Mouse (Mus musculus) erythroblast, embryonic 14.5 days (primary cell): ENCODE results near the gene Hexim1. TPM values are rescaled to one million over a fixed set of nuclear protein-coding genes. Genes with fewer than 3 reads are reported as not detected.
A peak's percentile ranks its signal among the peaks of the same experiment; 100 is the strongest.

Experiments
- H3K27me3 ChIP-seq: 2 replicates; pipeline ENCODE4 v1.6.1; 2012; ENCODE audit warnings: inconsistent platforms; ENCODE audit not compliant: control insufficient read depth
- H3K36me3 ChIP-seq: 2 replicates; pipeline ENCODE4 v1.6.1; 2012; ENCODE audit warnings: mild to moderate bottlenecking, inconsistent platforms; ENCODE audit not compliant: control insufficient read depth
- H3K4me1 ChIP-seq: 2 replicates; pipeline ENCODE4 v1.6.1; 2012; ENCODE audit warnings: inconsistent platforms; ENCODE audit not compliant: control insufficient read depth
- H3K4me3 ChIP-seq: replicated peaks from 2 replicates; pipeline ENCODE3; 2012; ENCODE audit warnings: moderate library complexity, mild to moderate bottlenecking, inconsistent platforms
- H3K9me3 ChIP-seq: 2 replicates; pipeline ENCODE4 v1.6.1; 2012; ENCODE audit warnings: low read length, inconsistent platforms, mixed read lengths; ENCODE audit not compliant: control insufficient read depth
- GATA1 ChIP-seq: IDR thresholded peaks from 2 replicates; pipeline ENCODE4 v1.6.1; 2012; ENCODE audit warnings: low read length, inconsistent platforms, mixed read lengths
- TAL1 ChIP-seq: IDR thresholded peaks from 3 replicates; pipeline ENCODE4 v1.6.1; 2012; ENCODE audit warnings: low read length, inconsistent platforms, mixed read lengths
- polyA plus RNA-seq: library from polyadenylated mRNA; stranded (reverse); fragments of >175 nt; gene quantifications from 2 replicates; pipeline ENCODE4 v1.2.3, GENCODE M21; 2012

Gene Hexim1
- polyA plus RNA-seq, 1 experiment: 7.6 TPM

- peaks cover 30% of the 10 kb centered on the region for H3K27me3 ChIP-seq
- peaks cover 63% of the 10 kb centered on the region for H3K4me1 ChIP-seq
- no peaks in the 10 kb centered on the region for H3K9me3 ChIP-seq
- TF ChIP-seq TAL1 (no peak), GATA1 (no peak)
- H3K4me3 ChIP-seq: no peak overlapping the region
- peaks cover 56% of the 10 kb centered on the region for H3K36me3 ChIP-seq
Observed at GRCm38 (mm10) chr11:103113005-103113404, 3.0 kb upstream of the Hexim1 start.

GRCm38 (mm10) chr11:103113771-103114170, 2.3 kb upstream of the Hexim1 start:
- H3K4me3 ChIP-seq: no peak overlapping the region
- no peak for TF ChIP-seq TAL1
- no peak for TF ChIP-seq GATA1
- H3K4me1 ChIP-seq: peaks cover 70% of the 10 kb centered on the region
- H3K9me3 ChIP-seq: no peaks in the 10 kb centered on the region
- peaks cover 54% of the 10 kb centered on the region for H3K36me3 ChIP-seq
- H3K27me3 ChIP-seq: peaks cover 30% of the 10 kb centered on the region

GRCm38 (mm10) chr11:103114270-103114943, 1.6 kb upstream of the Hexim1 start:
- Histone ChIP-seq H3K27me3 (peaks cover 30% of the 10 kb centered on the region), H3K9me3 (no peaks in the 10 kb centered on the region), H3K4me3 (peak overlapping the region; percentile 96), H3K36me3 (peaks cover 50% of the 10 kb centered on the region), H3K4me1 (peaks cover 69% of the 10 kb centered on the region)
- TF ChIP-seq GATA1 (no peak), TAL1 (no peak)

- TF ChIP-seq GATA1 (no peak), TAL1 (no peak)
- H3K36me3 ChIP-seq: peaks cover 46% of the 10 kb centered on the region
Observed at GRCm38 (mm10) chr11:103115163-103116007, 646 bp upstream of the Hexim1 start.

GRCm38 (mm10) chr11:103116959-103117590, 1.0 kb downstream of the Hexim1 start:
- Histone ChIP-seq H3K4me3 (peak overlapping the region; percentile 96), H3K4me1 (peaks cover 62% of the 10 kb centered on the region), H3K36me3 (peaks cover 30% of the 10 kb centered on the region), H3K9me3 (no peaks in the 10 kb centered on the region), H3K27me3 (peaks cover 16% of the 10 kb centered on the region)
- TF ChIP-seq TAL1: no peak

More at GRCm38 (mm10) chr11:103115163-103116007, 646 bp upstream of the Hexim1 start:
- Histone ChIP-seq H3K4me1 (peaks cover 72% of the 10 kb centered on the region), H3K27me3 (peaks cover 30% of the 10 kb centered on the region), H3K9me3 (no peaks in the 10 kb centered on the region), H3K4me3 (peak overlapping the region; percentile 96)

- no peak for TF ChIP-seq GATA1
- Histone ChIP-seq H3K4me1 (peaks cover 56% of the 10 kb centered on the region), H3K36me3 (peaks cover 24% of the 10 kb centered on the region), H3K4me3 (peak overlapping the region; percentile 96), H3K9me3 (no peaks in the 10 kb centered on the region), H3K27me3 (peaks cover 11% of the 10 kb centered on the region)
Observed at GRCm38 (mm10) chr11:103117591-103118009, 1.6 kb downstream of the Hexim1 start.

- peaks cover 12% of the 10 kb centered on the region for H3K36me3 ChIP-seq
- H3K4me3 ChIP-seq: peak overlapping the region; percentile 96
- TF ChIP-seq TAL1 (no peak), GATA1 (no peak)
- no peaks in the 10 kb centered on the region for H3K9me3 ChIP-seq
- peaks cover 45% of the 10 kb centered on the region for H3K4me1 ChIP-seq
- peaks cover 4% of the 10 kb centered on the region for H3K27me3 ChIP-seq
Observed at GRCm38 (mm10) chr11:103118866-103119265, 2.8 kb downstream of the Hexim1 start.

- Histone ChIP-seq H3K9me3 (no peaks in the 10 kb centered on the region), H3K4me1 (peaks cover 38% of the 10 kb centered on the region), H3K4me3 (no peak overlapping the region), H3K27me3 (peaks cover 4% of the 10 kb centered on the region), H3K36me3 (peaks cover 12% of the 10 kb centered on the region)
- TF ChIP-seq TAL1 (no peak), GATA1 (no peak)
Observed at GRCm38 (mm10) chr11:103119609-103120008, 3.6 kb downstream of the Hexim1 start.

GRCm38 (mm10) chr11:103120315-103120714, 4.3 kb downstream of the Hexim1 start:
- H3K4me3 ChIP-seq: no peak overlapping the region
- H3K27me3 ChIP-seq: peaks cover 4% of the 10 kb centered on the region
- H3K9me3 ChIP-seq: no peaks in the 10 kb centered on the region
- H3K36me3 ChIP-seq: peaks cover 12% of the 10 kb centered on the region
- peaks cover 32% of the 10 kb centered on the region for H3K4me1 ChIP-seq
- no peak for TF ChIP-seq TAL1
- TF ChIP-seq GATA1: no peak
